Comparison of ENCODE assay signal across 12 mouse cellular contexts in genomic region chr6:118739961-118740599, GRCm38 (mm10).
DNase-seq lines count a peak whose midpoint lies in the region; ATAC-seq and TF ChIP-seq lines count a peak whose summit lies in the region.
"Had no signal": no experiment of that assay in that cellular context is flagged by ENCODE, and none has a peak within 500 bp of the region (broad histone marks: within the 10 kb centered on the region; RNA-seq: fewer than 3 reads in every experiment).

No protein-coding gene starts in this region.

- 66% methylated on average over 9 of the region's 9 CpGs for WGBS in hindbrain, embryonic 16.5 days
- WGBS in hindbrain, embryonic 13.5 days, result 92% methylated on average over 9 of the region's 9 CpGs
- WGBS in forebrain, postnatal 0 days, result 39% methylated on average over 9 of the region's 9 CpGs
- 44% methylated on average over 9 of the region's 9 CpGs for WGBS in lung, embryonic 15.5 days
- 68% methylated on average over 9 of the region's 9 CpGs for WGBS in cerebellum, adult 2 months

- DNase-seq in adipocyte (ENCODE audit: low spot score), result peak; percentile 24
- peak; percentile 90 for DNase-seq in forebrain, postnatal 0 days
- DNase-seq in cerebellum, adult 2 months, result no peak
- no peak for DNase-seq in ovary, postnatal 10 days (ENCODE audit: low spot score)

- no peak overlapping the region for H3K4me2 ChIP-seq in hindbrain, embryonic 16.5 days (ENCODE audit: low read length)
- H3K4me2 ChIP-seq in hindbrain, embryonic 13.5 days, result no peak overlapping the region
- H3K4me2 ChIP-seq in forebrain, postnatal 0 days (ENCODE audit: low read depth), result no peak overlapping the region
- no peak overlapping the region for H3K4me2 ChIP-seq in lung, embryonic 15.5 days
- H3K4me2 ChIP-seq: intestine, embryonic 15.5 days; limb, embryonic 15.5 days; neural tube, embryonic 12.5 days; stomach, embryonic 15.5 days had no signal

- no peak for TF ChIP-seq POLR2A in cerebellum, adult 2 months (IDR thresholded peaks at IDR 0.05; ENCODE audit: borderline replicate concordance, insufficient read depth, low read length)

- no peaks in the 10 kb centered on the region for H3K9me3 ChIP-seq in hindbrain, embryonic 16.5 days (ENCODE audit: control insufficient read depth, low read length)
- no peaks in the 10 kb centered on the region for H3K9me3 ChIP-seq in hindbrain, embryonic 13.5 days
- H3K9me3 ChIP-seq in forebrain, postnatal 0 days (ENCODE audit: low read length), result no peaks in the 10 kb centered on the region
- H3K9me3 ChIP-seq in lung, embryonic 15.5 days, result no peaks in the 10 kb centered on the region
- H3K9me3 ChIP-seq: intestine, embryonic 15.5 days; limb, embryonic 15.5 days; neural tube, embryonic 12.5 days; stomach, embryonic 15.5 days had no signal

- no peaks in the 10 kb centered on the region for H3K27me3 ChIP-seq in hindbrain, embryonic 16.5 days (replicated peaks; ENCODE audit: control insufficient read depth, insufficient read depth, low read length)
- H3K27me3 ChIP-seq in hindbrain, embryonic 13.5 days, result no peaks in the 10 kb centered on the region
- H3K27me3 ChIP-seq in forebrain, postnatal 0 days (ENCODE audit: insufficient read depth, low read length), result no peaks in the 10 kb centered on the region
- H3K27me3 ChIP-seq in lung, embryonic 15.5 days, result no peaks in the 10 kb centered on the region
- H3K27me3 ChIP-seq in cerebellum, adult 2 months (ENCODE audit: control insufficient read depth, insufficient read depth, low read length), result no peaks in the 10 kb centered on the region
- H3K27me3 ChIP-seq: intestine, embryonic 15.5 days; limb, embryonic 15.5 days; neural tube, embryonic 12.5 days; stomach, embryonic 15.5 days had no signal

- TF ChIP-seq CTCF in forebrain, postnatal 0 days (IDR thresholded peaks at IDR 0.05; ENCODE audit: low read depth), result no peak
- no peak for TF ChIP-seq CTCF in cerebellum, adult 2 months (IDR thresholded peaks at IDR 0.05; ENCODE audit: borderline replicate concordance, insufficient read depth, low read depth, low read length)

- peak; percentile 40; the same call in 1 of the 2 replicates for ATAC-seq in hindbrain, embryonic 16.5 days
- no peak for ATAC-seq in hindbrain, embryonic 13.5 days (ENCODE audit: low FRiP score)
- peak; percentile 90 for ATAC-seq in forebrain, postnatal 0 days
- peak; percentile 71; the same call in 1 of the 2 replicates for ATAC-seq in lung, embryonic 15.5 days (ENCODE audit: borderline replicate concordance, extremely low read depth, low FRiP score, low TSS enrichment)
- no peak for ATAC-seq in activated CD4-positive, CD25-positive, alpha-beta regulatory T cell, adult 4 months
- ATAC-seq: intestine, embryonic 15.5 days had no signal

- H3K4me3 ChIP-seq in hindbrain, embryonic 16.5 days (ENCODE audit: low read length), result no peak overlapping the region
- no peak overlapping the region for H3K4me3 ChIP-seq in hindbrain, embryonic 13.5 days
- no peak overlapping the region for H3K4me3 ChIP-seq in forebrain, postnatal 0 days (ENCODE audit: low read depth, low read length)
- H3K4me3 ChIP-seq in lung, embryonic 15.5 days, result no peak overlapping the region
- no peak overlapping the region for H3K4me3 ChIP-seq in cerebellum, adult 2 months (replicated peaks; ENCODE audit: insufficient read depth, low read depth, low read length)
- H3K4me3 ChIP-seq: intestine, embryonic 15.5 days; limb, embryonic 15.5 days; neural tube, embryonic 12.5 days; stomach, embryonic 15.5 days had no signal

- no peaks in the 10 kb centered on the region; the same call in 1 of the 2 replicates for H3K36me3 ChIP-seq in hindbrain, embryonic 16.5 days (ENCODE audit: control insufficient read depth, insufficient read depth, low read length)
- 0 out of 2 replicates have a peak, but pooled peaks cover 3% of the 10 kb centered on the region for H3K36me3 ChIP-seq in hindbrain, embryonic 13.5 days
- H3K36me3 ChIP-seq in forebrain, postnatal 0 days (ENCODE audit: insufficient read depth), result 0 out of 2 replicates have a peak, but pooled peaks cover 3% of the 10 kb centered on the region
- no peaks in the 10 kb centered on the region for H3K36me3 ChIP-seq in lung, embryonic 15.5 days
- H3K36me3 ChIP-seq: intestine, embryonic 15.5 days; limb, embryonic 15.5 days; neural tube, embryonic 12.5 days; stomach, embryonic 15.5 days had no signal

- no peak overlapping the region for H3K27ac ChIP-seq in hindbrain, embryonic 16.5 days (ENCODE audit: low read depth, low read length)
- H3K27ac ChIP-seq in hindbrain, embryonic 13.5 days, result no peak overlapping the region
- H3K27ac ChIP-seq in forebrain, postnatal 0 days (ENCODE audit: low read depth, low read length), result peak overlapping the region; percentile 73
- H3K27ac ChIP-seq in lung, embryonic 15.5 days, result no peak overlapping the region
- H3K27ac ChIP-seq in cerebellum, adult 2 months (ENCODE audit: insufficient read depth, low read length), result no peak overlapping the region
- H3K27ac ChIP-seq: intestine, embryonic 15.5 days; limb, embryonic 15.5 days; neural tube, embryonic 12.5 days; stomach, embryonic 15.5 days had no signal

- no peak overlapping the region for H3K9ac ChIP-seq in hindbrain, embryonic 16.5 days (ENCODE audit: low read depth, low read length)
- no peak overlapping the region for H3K9ac ChIP-seq in hindbrain, embryonic 13.5 days
- H3K9ac ChIP-seq in forebrain, postnatal 0 days, result no peak overlapping the region
- no peak overlapping the region for H3K9ac ChIP-seq in lung, embryonic 15.5 days
- H3K9ac ChIP-seq: intestine, embryonic 15.5 days; limb, embryonic 15.5 days; neural tube, embryonic 12.5 days; stomach, embryonic 15.5 days had no signal

- H3K4me1 ChIP-seq in hindbrain, embryonic 16.5 days (ENCODE audit: control insufficient read depth, insufficient read depth, low read depth, low read length), result peaks cover 7% of the 10 kb centered on the region; the same call in 1 of the 2 replicates
- no peaks in the 10 kb centered on the region for H3K4me1 ChIP-seq in hindbrain, embryonic 13.5 days (replicated peaks)
- H3K4me1 ChIP-seq in forebrain, postnatal 0 days (ENCODE audit: insufficient read depth), result peaks cover 17% of the 10 kb centered on the region
- H3K4me1 ChIP-seq in lung, embryonic 15.5 days, result peaks cover 10% of the 10 kb centered on the region; the same call in 1 of the 2 replicates
- peaks cover 21% of the 10 kb centered on the region for H3K4me1 ChIP-seq in cerebellum, adult 2 months (ENCODE audit: control insufficient read depth, insufficient read depth, low read length)
- H3K4me1 ChIP-seq: intestine, embryonic 15.5 days; limb, embryonic 15.5 days; neural tube, embryonic 12.5 days; stomach, embryonic 15.5 days had no signal

Comparison
In these comparisons a context has a peak if more than half of its experiments do, and no peak if none do; other contexts are left out.
1. ATAC-seq: peak in hindbrain, embryonic 16.5 days (single experiment), forebrain, postnatal 0 days (single experiment) and lung, embryonic 15.5 days (single experiment); none in hindbrain, embryonic 13.5 days (single experiment) and activated CD4-positive, CD25-positive, alpha-beta regulatory T cell, adult 4 months (single experiment).
2. DNase-seq: peak in adipocyte (single experiment) and forebrain, postnatal 0 days (single experiment); none in cerebellum, adult 2 months (0 of 2) and ovary, postnatal 10 days (single experiment).